Mouse (Mus musculus) mouse embryonic stem cell (cell line): ENCODE results near the gene Gm4133.
"Not testable (repeated sequence)": the region's sequence is repeated elsewhere in the genome, so short reads cannot be mapped to it uniquely, and the experiment has no call there.

ENCODE experiments used
- in situ Hi-C, 2 experiments: fragments of 300-500 bp; cut with MboI; formaldehyde crosslinking; loops; 1 replicate in 1 of 2; 3 replicates in 1 of 2; pipeline ENCODE4 v1.14.3; 2019 to 2020; ENCODE audit warnings: low sequenced_read_pairs in 2 of 2, low pct_unique_long_range_greater_than_20kb in 1 of 2, mixed read lengths in 1 of 2; ENCODE audit not compliant: unreplicated experiment in 1 of 2

The Gm4133 gene

DNA sequence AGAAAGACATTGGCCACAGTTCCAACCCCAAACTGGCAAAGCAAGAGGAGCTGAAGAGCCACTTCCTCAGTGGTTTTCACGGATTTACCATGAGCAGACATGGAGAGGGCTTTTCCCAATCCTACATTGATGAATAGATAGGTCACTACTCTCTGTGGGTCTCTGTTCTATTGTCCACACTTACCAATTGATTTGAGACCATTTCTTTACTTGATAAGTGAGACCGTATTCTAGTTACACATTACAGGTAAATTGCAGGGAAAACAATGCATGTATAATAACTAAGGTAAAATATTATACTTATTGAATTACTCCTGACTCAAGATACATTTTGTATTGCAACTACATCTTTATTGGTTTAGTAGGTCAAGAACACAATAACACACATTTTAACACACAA lies at the start of gene Gm4133:
Gm4133 (minus strand) TSS at position 101 of the 400 bp plus-strand sequence.
- in situ Hi-C loops = not testable (repeated sequence)

DNA sequence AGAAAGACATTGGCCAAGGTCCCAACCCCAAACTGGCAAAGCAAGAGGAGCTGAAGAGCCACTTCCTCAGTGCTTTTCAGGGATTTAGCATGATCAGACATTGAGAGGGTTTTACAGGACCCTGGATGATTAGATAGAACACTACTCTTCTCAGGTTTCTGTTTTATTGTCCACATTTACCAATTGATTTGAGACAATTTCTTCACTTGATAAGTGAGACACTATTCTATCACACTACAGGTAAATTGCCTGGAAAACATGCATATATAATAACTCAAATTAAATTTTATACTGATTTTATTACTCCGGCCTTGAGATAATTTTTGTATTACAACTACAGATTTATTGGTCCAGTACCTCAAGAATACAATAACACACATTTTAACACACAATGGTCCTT lies 41.4 kb upstream of the Gm4133 start, which contains the start of gene Gm5728:
Gm5728 (minus strand) TSS at position 101 of the 400 bp plus-strand sequence.
- in situ Hi-C loops = not testable (repeated sequence)
